Mouse (Mus musculus) neural tube, embryonic 14.5 days (tissue): Measurements from ENCODE around the gene Litaf. TPM values are rescaled to one million over a fixed set of nuclear protein-coding genes. Genes with fewer than 3 reads are reported as not detected.
A peak's percentile ranks its signal among the peaks of the same experiment; 100 is the strongest.
"Not testable (repeated sequence)": the region's sequence is repeated elsewhere in the genome, so short reads cannot be mapped to it uniquely, and the experiment has no call there.

Experiments
- ATAC-seq: fragments of 200-750 bp; cut with Nextera tagmentation; 2 replicates; pipeline ENCODE4 v1.8.0; 2017; ENCODE audit warnings: low read depth, mild to moderate bottlenecking, moderate TSS enrichment, moderate library complexity
- H3K27ac ChIP-seq: fragments of 300-500 bp; sonication (generic); 2 replicates; pipeline ENCODE4 v1.5.1; 2014; ENCODE audit warnings: low read depth, mild to moderate bottlenecking, control low read depth, low read length, moderate library complexity, mixed read lengths
- H3K27me3 ChIP-seq: fragments of 300-500 bp; sonication (generic); 2 replicates; pipeline ENCODE4 v1.6.1; 2014; ENCODE audit warnings: low read length; ENCODE audit not compliant: control insufficient read depth, insufficient read depth
- H3K36me3 ChIP-seq: fragments of 300-500 bp; sonication (generic); 2 replicates; pipeline ENCODE4 v1.6.1; 2014; ENCODE audit warnings: low read length, mixed read lengths; ENCODE audit not compliant: control insufficient read depth, insufficient read depth
- H3K4me1 ChIP-seq: fragments of 300-500 bp; sonication (generic); 2 replicates; pipeline ENCODE4 v1.6.1; 2014; ENCODE audit warnings: low read length; ENCODE audit not compliant: control insufficient read depth, insufficient read depth
- H3K4me2 ChIP-seq: fragments of 300-500 bp; sonication (generic); 2 replicates; pipeline ENCODE4 v1.6.1; 2014; ENCODE audit warnings: mild to moderate bottlenecking, low read depth, low read length, control low read depth
- H3K4me3 ChIP-seq: fragments of 300-500 bp; sonication (generic); 2 replicates; pipeline ENCODE4 v1.5.1; 2014; ENCODE audit warnings: low read depth, low read length, control low read depth, mixed read lengths
- H3K9ac ChIP-seq: fragments of 300-500 bp; sonication (generic); replicated peaks from 2 replicates; pipeline ENCODE4 v1.6.1; 2014; ENCODE audit warnings: low read depth, mild to moderate bottlenecking, control low read depth, low read length, mixed read lengths
- H3K9me3 ChIP-seq: fragments of 300-500 bp; sonication (generic); 2 replicates; pipeline ENCODE4 v1.6.1; 2016; ENCODE audit warnings: low read length; ENCODE audit not compliant: control insufficient read depth
- WGBS: fragments of 180-500 bp; shearing (Covaris S2); extraction: QIAGEN DNeasy Blood & Tissue Kit; methylation state at CpG from one replicate; pipeline ENCODE4 v1.1.7; 2014; 5-methylcytosine and 5-hydroxymethylcytosine counted together
- polyA plus RNA-seq: library from polyadenylated mRNA; unstranded; fragments of >200 nt; fragmentation: Nextera tagmentation; extraction: Ambion mirVana; gene quantifications from 2 replicates; pipeline ENCODE4 v1.2.1, GENCODE M21; 2014

The Litaf gene
- polyA plus RNA-seq, 1 experiment from 2014 or later: 20.4 TPM

DNA sequence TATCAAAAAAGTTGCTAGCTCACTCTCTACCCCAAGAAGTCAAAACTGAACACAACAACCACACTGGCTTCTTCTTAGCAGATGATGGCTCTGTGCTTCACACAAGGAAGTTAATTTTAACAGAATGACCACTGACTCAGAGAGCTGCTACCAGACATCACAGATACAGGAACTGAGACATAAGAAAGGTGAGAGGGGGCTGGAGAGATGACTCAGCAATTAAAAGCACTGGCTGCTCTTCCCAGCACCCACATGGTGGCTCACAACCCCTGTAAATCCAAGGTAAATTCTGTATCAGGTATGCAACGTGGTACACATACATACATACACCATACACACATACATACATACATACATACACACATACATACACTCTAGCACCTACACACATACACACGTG is 100.9 kb downstream of the Litaf start:
- Histone ChIP-seq H3K36me3 (0 out of 2 replicates have a peak, but pooled peaks cover 3% of the 10 kb centered on the region), H3K9ac (no peak overlapping the region), H3K4me1 (no peaks in the 10 kb centered on the region), H3K9me3 (no peaks in the 10 kb centered on the region), H3K4me3 (no peak overlapping the region), H3K27ac (no peak overlapping the region), H3K27me3 (no peaks in the 10 kb centered on the region), H3K4me2 (no peak overlapping the region)
- no peak for ATAC-seq
- WGBS: 92% methylated on average over 2 of the region's 2 CpGs

DNA sequence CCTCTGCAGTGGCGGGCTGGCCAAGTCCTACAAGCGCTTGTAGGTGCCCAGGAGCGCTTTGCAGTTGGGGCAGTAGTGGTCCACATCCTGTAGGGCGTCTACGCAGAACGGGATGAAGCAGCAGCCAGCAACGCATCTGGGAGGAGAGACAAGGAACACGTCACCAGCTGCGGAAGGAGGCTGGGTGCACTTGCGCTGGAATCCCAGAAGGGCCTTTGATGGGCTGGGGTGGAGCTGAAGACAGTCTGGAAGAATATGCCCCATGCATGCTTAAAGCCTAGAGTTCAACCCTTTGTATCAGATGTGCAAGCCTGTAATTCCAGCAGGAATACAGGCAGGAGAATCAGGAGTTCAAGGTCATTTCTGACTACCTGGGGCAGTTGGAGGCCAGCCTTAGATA is 105.0 kb downstream of the Litaf start:
- peaks cover 4% of the 10 kb centered on the region; the same call in 1 of the 2 replicates for H3K4me1 ChIP-seq
- H3K9me3 ChIP-seq: no peaks in the 10 kb centered on the region
- no peak overlapping the region for H3K9ac ChIP-seq
- 0 out of 2 replicates have a peak, but pooled peaks cover 3% of the 10 kb centered on the region for H3K36me3 ChIP-seq
- no peak overlapping the region for H3K4me3 ChIP-seq
- 89% methylated on average over 10 of the region's 10 CpGs for WGBS
- no peak overlapping the region for H3K4me2 ChIP-seq
- no peak overlapping the region for H3K27ac ChIP-seq
- H3K27me3 ChIP-seq: no peaks in the 10 kb centered on the region
- ATAC-seq: no peak

DNA sequence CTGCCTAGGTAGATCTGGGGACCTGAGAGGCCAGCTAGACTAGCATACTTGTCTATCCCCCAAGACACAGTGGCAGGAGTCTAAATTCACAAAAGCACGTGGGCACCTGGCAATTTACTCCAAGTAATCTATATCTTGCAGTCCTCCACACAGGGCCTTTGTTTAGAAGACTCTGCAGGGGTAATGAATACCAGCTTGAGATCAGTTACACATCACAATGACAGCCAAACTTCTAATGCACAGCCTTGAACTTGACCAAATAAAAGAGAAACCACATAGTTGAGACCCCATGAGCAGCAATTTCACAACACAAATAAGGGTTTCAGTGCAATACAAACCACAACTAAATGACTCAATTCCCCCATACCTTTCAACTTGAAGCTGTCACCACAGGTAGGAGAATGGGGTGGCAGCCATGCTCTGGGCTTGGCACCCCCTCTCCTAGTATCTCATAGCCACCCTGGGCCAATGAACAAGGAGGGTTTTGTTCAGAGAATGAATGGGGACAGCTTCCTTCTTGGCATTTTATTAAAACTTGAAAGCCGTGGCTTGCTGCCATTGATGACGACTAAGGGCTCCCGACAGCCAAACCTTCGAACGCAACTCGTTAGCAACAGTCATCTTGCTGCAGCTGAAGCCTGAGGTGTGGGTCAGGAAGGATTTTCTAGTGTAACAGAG is 107.1 kb downstream of the Litaf start:
- no peaks in the 10 kb centered on the region for H3K9me3 ChIP-seq
- no peak overlapping the region for H3K4me3 ChIP-seq
- no peak overlapping the region for H3K9ac ChIP-seq
- H3K27ac ChIP-seq: no peak overlapping the region
- no peak for ATAC-seq
- 0 out of 2 replicates have a peak, but pooled peaks cover 3% of the 10 kb centered on the region for H3K36me3 ChIP-seq
- H3K27me3 ChIP-seq: no peaks in the 10 kb centered on the region
- no peak overlapping the region for H3K4me2 ChIP-seq
- 44% methylated on average over 7 of the region's 7 CpGs for WGBS
- H3K4me1 ChIP-seq: peaks cover 4% of the 10 kb centered on the region; the same call in 1 of the 2 replicates

DNA sequence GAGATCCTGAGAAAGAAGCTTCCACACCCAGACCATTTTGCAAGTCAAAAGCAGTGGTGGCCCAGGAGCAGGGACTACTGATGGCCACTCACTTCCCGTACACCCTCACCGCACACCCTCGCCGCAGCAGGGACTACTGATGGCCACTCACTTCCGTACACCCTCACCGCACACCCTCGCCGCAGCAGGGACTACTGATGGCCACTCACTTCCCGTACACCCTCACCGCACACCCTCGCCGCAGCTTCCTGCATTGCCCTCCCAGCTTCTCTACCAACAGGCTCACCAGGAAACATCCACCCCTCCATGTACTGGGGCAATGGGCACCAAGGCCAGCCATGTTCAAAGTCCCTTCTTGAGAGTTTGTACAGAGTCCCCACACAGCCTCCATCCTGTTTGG is 107.7 kb downstream of the Litaf start:
- not testable (repeated sequence) for H3K4me2 ChIP-seq

DNA sequence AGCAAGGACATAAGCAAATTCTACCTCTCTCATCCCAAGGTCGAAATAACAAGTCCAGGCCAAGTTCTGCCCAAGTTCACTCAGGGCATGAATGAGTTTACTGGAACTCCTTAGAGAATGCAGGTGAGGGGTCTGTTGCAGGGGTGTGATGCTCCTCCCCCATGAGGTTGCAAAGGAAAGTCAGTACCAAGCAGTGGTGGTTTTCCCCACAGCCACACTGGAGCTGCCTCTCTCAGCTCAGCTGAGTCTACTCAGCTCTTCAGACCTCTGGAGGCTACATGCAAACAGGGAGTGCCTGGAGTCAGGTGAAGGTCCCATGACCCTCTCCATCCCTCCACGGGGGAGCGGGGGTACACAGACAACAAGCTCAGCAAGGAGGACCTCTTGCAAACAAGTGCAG is 108.2 kb downstream of the Litaf start:
- H3K27ac ChIP-seq: no peak overlapping the region

More for the DNA sequence above, 107.7 kb downstream of the Litaf start:
- not testable (repeated sequence) for H3K36me3 ChIP-seq, H3K27ac ChIP-seq, ATAC-seq, H3K27me3 ChIP-seq, H3K9ac ChIP-seq, H3K4me1 ChIP-seq, H3K9me3 ChIP-seq, H3K4me3 ChIP-seq
- WGBS: 93% methylated on average over 12 of the region's 12 CpGs

DNA sequence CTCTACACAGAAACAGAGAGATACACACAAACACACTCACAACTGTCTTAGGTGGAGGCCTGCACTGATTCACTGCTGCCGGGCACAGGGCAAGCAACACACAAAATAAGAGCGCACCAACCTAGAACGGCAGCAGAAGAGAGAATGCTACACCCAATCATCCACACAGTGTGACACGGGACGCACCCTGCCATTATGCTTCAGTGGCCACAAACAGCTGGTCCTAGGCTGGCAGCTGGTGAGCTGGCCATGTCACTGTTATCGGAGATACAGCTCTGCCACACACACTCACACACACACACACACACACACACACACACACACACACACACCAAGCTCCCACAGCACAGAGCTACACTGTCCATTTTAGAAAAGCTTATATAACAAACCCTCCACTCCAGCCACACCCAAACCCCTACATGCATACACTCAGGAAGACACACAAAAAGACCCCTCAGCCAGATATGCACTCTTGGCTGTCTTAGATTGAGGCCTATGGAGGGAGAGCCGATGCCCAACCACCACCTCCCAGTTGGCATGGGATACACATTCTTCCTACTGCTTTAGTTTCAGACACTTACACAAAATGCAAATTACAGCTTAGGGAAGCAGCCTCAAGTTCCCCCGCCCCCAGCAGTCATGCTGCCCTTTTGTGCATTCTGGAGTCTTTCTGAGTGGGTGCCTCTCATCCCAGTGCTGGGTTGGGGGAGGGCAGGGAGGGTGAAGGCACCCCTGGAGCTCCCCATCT is 108.8 kb downstream of the Litaf start:
- no peaks in the 10 kb centered on the region for H3K9me3 ChIP-seq
- H3K27me3 ChIP-seq: no peaks in the 10 kb centered on the region
- no peak overlapping the region for H3K9ac ChIP-seq
- no peaks in the 10 kb centered on the region for H3K36me3 ChIP-seq
- H3K4me2 ChIP-seq: no peak overlapping the region
- H3K4me1 ChIP-seq: peaks cover 4% of the 10 kb centered on the region; the same call in 1 of the 2 replicates
- 69% methylated on average over 8 of the region's 8 CpGs for WGBS
- H3K4me3 ChIP-seq: no peak overlapping the region
- H3K27ac ChIP-seq: peak overlapping the region; percentile 39
- peak; percentile 54; the same call in 1 of the 2 replicates for ATAC-seq

More for the DNA sequence above, 108.2 kb downstream of the Litaf start:
- Histone ChIP-seq H3K9me3 (no peaks in the 10 kb centered on the region), H3K9ac (no peak overlapping the region), H3K4me3 (no peak overlapping the region), H3K4me1 (peaks cover 4% of the 10 kb centered on the region; the same call in 1 of the 2 replicates), H3K4me2 (no peak overlapping the region), H3K36me3 (no peaks in the 10 kb centered on the region), H3K27me3 (no peaks in the 10 kb centered on the region)
- 81% methylated on average over 3 of the region's 3 CpGs for WGBS
- ATAC-seq: no peak

DNA sequence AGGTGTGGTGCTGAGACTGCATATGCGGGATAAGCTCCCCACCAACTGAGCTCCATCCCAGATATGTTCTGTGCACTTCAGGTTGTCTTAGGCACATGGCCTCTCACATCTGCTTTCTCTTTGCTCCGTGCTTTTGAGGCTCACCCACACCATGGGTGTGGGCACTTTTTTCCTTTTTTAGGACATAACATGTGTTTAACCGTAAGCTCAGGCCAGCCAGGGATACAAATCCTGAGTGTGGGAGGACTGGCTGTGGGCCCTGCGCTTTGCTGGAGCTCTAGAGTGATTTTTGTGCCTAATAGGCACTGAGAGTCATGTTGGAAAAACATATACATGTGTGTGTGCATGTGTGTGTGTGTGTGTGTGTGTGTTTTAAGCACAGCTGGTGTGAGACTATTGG is 110.9 kb downstream of the Litaf start:
- Histone ChIP-seq H3K4me3 (no peak overlapping the region), H3K27me3 (no peaks in the 10 kb centered on the region), H3K27ac (no peak overlapping the region), H3K4me1 (peaks cover 4% of the 10 kb centered on the region; the same call in 1 of the 2 replicates), H3K9ac (no peak overlapping the region), H3K9me3 (no peaks in the 10 kb centered on the region), H3K4me2 (no peak overlapping the region), H3K36me3 (no peaks in the 10 kb centered on the region)
- 88% methylated on average over 4 of the region's 4 CpGs for WGBS
- ATAC-seq: no peak

DNA sequence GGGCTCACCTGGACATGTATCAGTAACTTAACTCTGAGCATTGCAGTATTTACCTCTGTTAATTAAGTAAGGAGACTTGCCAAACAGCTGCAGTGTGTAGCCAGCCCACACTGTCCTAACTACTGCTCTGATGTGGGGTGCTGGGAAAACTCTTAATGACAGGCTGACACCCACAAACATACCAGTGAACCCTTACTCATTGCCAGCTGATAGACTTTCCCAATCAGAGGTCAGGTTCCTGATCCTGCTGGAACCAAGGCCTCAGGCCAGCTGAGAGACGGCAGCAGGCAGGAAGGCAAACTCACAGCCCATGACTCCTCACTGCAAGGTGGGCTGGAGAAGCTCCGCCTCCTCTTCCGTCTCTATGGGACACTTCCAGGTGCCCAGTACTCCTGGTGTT is 113.1 kb downstream of the Litaf start:
- Histone ChIP-seq H3K4me3 (no peak overlapping the region), H3K9ac (no peak overlapping the region), H3K9me3 (no peaks in the 10 kb centered on the region), H3K27me3 (no peaks in the 10 kb centered on the region), H3K36me3 (no peaks in the 10 kb centered on the region), H3K27ac (no peak overlapping the region), H3K4me2 (no peak overlapping the region), H3K4me1 (peaks cover 4% of the 10 kb centered on the region; the same call in 1 of the 2 replicates)
- WGBS: 86% methylated on average over 3 of the region's 3 CpGs
- no peak for ATAC-seq

DNA sequence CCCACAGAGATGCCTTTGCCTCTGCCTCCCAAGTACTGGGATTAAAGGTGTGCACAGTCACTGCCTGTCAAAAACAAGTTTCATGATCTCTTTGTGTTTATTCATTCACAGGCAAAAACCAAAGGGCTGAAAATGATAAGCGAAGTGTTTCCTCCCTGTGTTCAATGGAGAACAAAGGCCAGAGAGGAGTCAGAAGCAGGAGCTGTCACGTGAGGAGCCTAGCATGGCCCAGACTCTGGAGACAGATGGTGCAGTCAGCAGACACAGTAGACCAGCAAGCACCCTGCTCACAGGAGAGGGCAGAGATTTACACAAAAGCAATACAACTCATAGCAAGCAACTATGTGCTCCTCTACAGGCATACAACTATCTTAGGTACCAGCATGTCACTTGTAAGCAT is 113.9 kb downstream of the Litaf start:
- ATAC-seq: no peak
- H3K36me3 ChIP-seq: no peaks in the 10 kb centered on the region
- no peak overlapping the region for H3K4me3 ChIP-seq
- 59% methylated on average over 2 of the region's 2 CpGs for WGBS
- H3K27me3 ChIP-seq: no peaks in the 10 kb centered on the region
- no peak overlapping the region for H3K27ac ChIP-seq
- no peak overlapping the region for H3K9ac ChIP-seq
- H3K9me3 ChIP-seq: no peaks in the 10 kb centered on the region
- no peak overlapping the region for H3K4me2 ChIP-seq
- H3K4me1 ChIP-seq: peaks cover 4% of the 10 kb centered on the region; the same call in 1 of the 2 replicates
